ENCODE assay signal across 9 mouse cellular contexts in the genomic region with DNA sequence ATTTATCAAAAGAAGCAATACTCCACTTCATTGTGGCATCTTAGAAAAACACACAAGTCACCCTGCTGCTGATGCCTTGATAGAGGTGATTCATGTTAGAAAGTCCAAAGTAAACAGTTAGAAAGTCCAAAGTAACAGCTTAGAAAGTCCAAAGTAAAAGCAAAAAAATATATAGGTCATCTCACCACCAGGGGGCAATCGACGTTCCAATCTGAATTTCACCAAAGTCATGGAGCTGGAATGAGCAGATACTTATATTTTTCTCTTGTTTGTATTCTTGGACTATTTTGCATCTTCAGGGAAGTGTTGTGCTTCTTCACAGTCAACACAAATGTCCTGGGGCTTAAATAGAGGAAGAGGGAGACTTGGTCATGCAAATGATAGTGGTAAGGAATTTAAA.
DNase-seq lines count a peak whose midpoint lies in the region; ATAC-seq and TF ChIP-seq lines count a peak whose summit lies in the region.
"Had no signal": no experiment of that assay in that cellular context is flagged by ENCODE, and none has a peak within 500 bp of the region (broad histone marks: within the 10 kb centered on the region; RNA-seq: fewer than 3 reads in every experiment).

No protein-coding gene starts in this region.

- H3K27ac ChIP-seq in hindbrain, postnatal 0 days: no peak overlapping the region
- H3K27ac ChIP-seq: embryonic facial prominence, embryonic 13.5 days; neural tube, embryonic 13.5 days had no signal

- DNase-seq in layer of hippocampus, adult 11-12 months (ENCODE audit: low spot score): peak; percentile 17
- no peak for DNase-seq in layer of hippocampus, postnatal 36 days
- peak; percentile 61 for DNase-seq in NIH3T3 (ENCODE audit: low read depth)
- DNase-seq in hindbrain, postnatal 0 days (ENCODE audit: low spot score): peak; percentile 34
- no peak for DNase-seq in spleen, adult 18-20 months

- no peak overlapping the region for H3K4me3 ChIP-seq in E14TG2a.4 (replicated peaks; ENCODE audit: low read length)
- H3K4me3 ChIP-seq in hindbrain, postnatal 0 days (ENCODE audit: low read length): no peak overlapping the region
- H3K4me3 ChIP-seq: embryonic facial prominence, embryonic 13.5 days; neural tube, embryonic 13.5 days had no signal

- peak; percentile 47 for TF ChIP-seq CTCF in E14TG2a.4 (conservative IDR thresholded peaks at IDR 0.05; ENCODE audit: low read length)
- peak; percentile 60 for TF ChIP-seq CTCF in hindbrain, postnatal 0 days (IDR thresholded peaks at IDR 0.05; ENCODE audit: low read depth)

- H3K9ac ChIP-seq in hindbrain, postnatal 0 days (replicated peaks; ENCODE audit: low read length): no peak overlapping the region
- H3K9ac ChIP-seq: embryonic facial prominence, embryonic 13.5 days; neural tube, embryonic 13.5 days had no signal

- no peaks in the 10 kb centered on the region for H3K36me3 ChIP-seq in E14TG2a.4 (ENCODE audit: insufficient read depth, low read length)
- H3K36me3 ChIP-seq in hindbrain, postnatal 0 days (ENCODE audit: insufficient read depth, low read length): no peaks in the 10 kb centered on the region
- H3K36me3 ChIP-seq: embryonic facial prominence, embryonic 13.5 days; neural tube, embryonic 13.5 days had no signal

- ATAC-seq in hindbrain, postnatal 0 days: no peak
- no peak for ATAC-seq in frontal cortex, adult (ENCODE audit: low TSS enrichment)

- H3K9me3 ChIP-seq in E14TG2a.4 (ENCODE audit: low read length): no peaks in the 10 kb centered on the region
- H3K9me3 ChIP-seq in hindbrain, postnatal 0 days (ENCODE audit: low read length): no peaks in the 10 kb centered on the region
- H3K9me3 ChIP-seq: embryonic facial prominence, embryonic 13.5 days; neural tube, embryonic 13.5 days had no signal

- no peaks in the 10 kb centered on the region for H3K4me1 ChIP-seq in E14TG2a.4 (replicated peaks; ENCODE audit: low read depth, low read length)
- no peaks in the 10 kb centered on the region for H3K4me1 ChIP-seq in hindbrain, postnatal 0 days (ENCODE audit: insufficient read depth, low read length)
- H3K4me1 ChIP-seq: neural tube, embryonic 13.5 days had no signal

- no peaks in the 10 kb centered on the region for H3K27me3 ChIP-seq in E14TG2a.4 (ENCODE audit: insufficient read depth, low read length)
- H3K27me3 ChIP-seq in hindbrain, postnatal 0 days (ENCODE audit: insufficient read depth, low read length): no peaks in the 10 kb centered on the region
- H3K27me3 ChIP-seq: embryonic facial prominence, embryonic 13.5 days; neural tube, embryonic 13.5 days had no signal

- H3K4me2 ChIP-seq in hindbrain, postnatal 0 days (ENCODE audit: low read depth, low read length): no peak overlapping the region
- H3K4me2 ChIP-seq: embryonic facial prominence, embryonic 13.5 days; neural tube, embryonic 13.5 days had no signal

- 43% methylated on average over 2 of the region's 2 CpGs for WGBS in hindbrain, postnatal 0 days

Comparison
In these comparisons a context has a peak if more than half of its experiments do, and no peak if none do; other contexts are left out.
1. DNase-seq: peak in layer of hippocampus, adult 11-12 months (single experiment), NIH3T3 (single experiment) and hindbrain, postnatal 0 days (single experiment); none in layer of hippocampus, postnatal 36 days (0 of 2) and spleen, adult 18-20 months (0 of 2).